Mouse (Mus musculus) hindbrain, embryonic 10.5 days (tissue): ENCODE data around the gene Zim1. TPM values are rescaled to one million over a fixed set of nuclear protein-coding genes. Genes with fewer than 3 reads are reported as not detected.
A peak's percentile ranks its signal among the peaks of the same experiment; 100 is the strongest.

ENCODE experiments used
- DNase-seq: peaks from one replicate; pipeline ENCODE4 v3.0.0-alpha.2; 2017; ENCODE audit warnings: low spot score
- H3K27ac ChIP-seq: fragments of 300-500 bp; sonication (generic); 2 replicates; pipeline ENCODE4 v1.5.1; 2016; ENCODE audit warnings: mild to moderate bottlenecking, moderate library complexity
- H3K27me3 ChIP-seq: fragments of 300-500 bp; sonication (generic); 2 replicates; pipeline ENCODE4 v1.6.1; 2016; ENCODE audit warnings: mild to moderate bottlenecking; ENCODE audit not compliant: poor library complexity, insufficient read depth, severe bottlenecking
- H3K36me3 ChIP-seq: fragments of 300-500 bp; sonication (generic); 2 replicates; pipeline ENCODE4 v1.6.1; 2016; ENCODE audit warnings: mild to moderate bottlenecking, moderate library complexity
- H3K4me1 ChIP-seq: fragments of 300-500 bp; sonication (generic); replicated peaks from 2 replicates; pipeline ENCODE4 v1.6.1; 2016; ENCODE audit warnings: mild to moderate bottlenecking
- H3K4me3 ChIP-seq: fragments of 300-500 bp; sonication (generic); 2 replicates; pipeline ENCODE4 v1.5.1; 2016; ENCODE audit warnings: mild to moderate bottlenecking, moderate library complexity
- H3K9me3 ChIP-seq: fragments of 300-500 bp; sonication (generic); 2 replicates; pipeline ENCODE4 v1.6.1; 2016; ENCODE audit warnings: mild to moderate bottlenecking, moderate library complexity
- WGBS: fragments of 180-500 bp; shearing (Covaris S2); methylation state at CpG from one replicate; pipeline ENCODE4 v1.1.7; 2016; 5-methylcytosine and 5-hydroxymethylcytosine counted together
- polyA plus RNA-seq: library from polyadenylated mRNA; unstranded; fragments of >200 nt; fragmentation: Nextera tagmentation; extraction: Ambion mirVana; gene quantifications from 2 replicates; pipeline ENCODE4 v1.2.1, GENCODE M21; 2016

The Zim1 gene
- polyA plus RNA-seq, result 1.00 and 1.0 TPM in 2 replicates

DNA sequence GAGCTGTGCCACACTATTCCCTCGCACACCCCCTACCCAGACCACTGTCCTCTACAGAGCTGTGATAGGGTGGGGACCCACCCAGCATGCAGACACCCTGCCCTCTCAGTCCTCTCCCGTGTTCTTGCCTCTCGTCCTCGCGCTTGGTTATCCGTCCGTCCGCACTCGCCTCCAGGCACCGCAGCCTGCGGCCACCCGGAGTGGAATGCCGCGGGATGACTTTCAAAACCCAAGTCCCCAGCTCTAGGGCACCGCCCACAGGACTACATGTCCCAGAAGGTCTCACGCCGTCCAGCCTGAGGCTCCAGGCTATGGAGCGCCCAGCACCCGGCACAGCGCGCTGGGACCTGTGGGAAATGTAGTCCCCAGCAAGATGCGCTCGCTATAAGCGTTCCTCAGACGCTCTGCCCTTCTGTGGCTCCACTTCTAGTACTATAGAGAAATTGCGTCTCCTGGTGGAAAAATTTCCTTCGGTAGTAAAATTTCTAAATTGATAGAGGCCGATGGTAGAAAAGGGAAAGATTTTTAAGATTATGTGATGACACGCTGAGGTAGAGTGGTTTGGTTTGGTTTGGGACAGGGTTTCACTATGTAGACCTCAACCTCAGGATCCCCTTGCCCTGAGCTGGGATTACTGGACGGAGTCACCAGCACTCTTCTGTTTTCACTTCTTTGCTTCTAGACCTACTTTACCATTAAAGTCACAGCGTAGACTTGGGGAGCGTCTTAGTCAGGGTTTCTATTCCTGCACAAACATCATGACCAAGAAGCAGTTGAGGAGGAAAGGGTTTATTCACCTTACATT is at the start of gene Zim1:
Gene Zim1 (minus strand): TSS at position 210 of the 805 bp plus-strand sequence.
- peak; percentile 92 for DNase-seq
- 0 out of 2 replicates have a peak, but pooled peaks cover 2% of the 10 kb centered on the region for H3K9me3 ChIP-seq
- H3K4me3 ChIP-seq, result peak within 1 kb of the TSS; percentile 58
- H3K36me3 ChIP-seq, result no peaks in the 10 kb centered on the region
- peaks cover 3% of the 10 kb centered on the region; the same call in 1 of the 2 replicates for H3K4me1 ChIP-seq
- peak within 1 kb of the TSS; percentile 64; the same call in 1 of the 2 replicates for H3K27ac ChIP-seq
- WGBS, result 11% methylated on average over 32 of the region's 32 CpGs
- 0 out of 2 replicates have a peak, but pooled peaks cover 3% of the 10 kb centered on the region for H3K27me3 ChIP-seq

- Histone ChIP-seq H3K27ac (no peak overlapping the region), H3K4me1 (no peaks in the 10 kb centered on the region), H3K36me3 (no peaks in the 10 kb centered on the region), H3K9me3 (no peaks in the 10 kb centered on the region), H3K27me3 (no peaks in the 10 kb centered on the region), H3K4me3 (no peak overlapping the region)
- WGBS, result 80% methylated on average over 10 of the region's 10 CpGs
- no peak for DNase-seq
These were observed 48.1 kb upstream of the Zim1 start for GRCm38 (mm10) chr7:6744281-6744904.

GRCm38 (mm10) chr7:6736060-6736459 is 39.8 kb upstream of the Zim1 start:
- no peaks in the 10 kb centered on the region for H3K9me3 ChIP-seq
- H3K4me1 ChIP-seq, result peaks cover 7% of the 10 kb centered on the region; the same call in 1 of the 2 replicates
- no peaks in the 10 kb centered on the region for H3K27me3 ChIP-seq
- no peaks in the 10 kb centered on the region for H3K36me3 ChIP-seq
- DNase-seq, result no peak
- WGBS, result 80% methylated on average over 1 of the region's 1 CpGs
- no peak overlapping the region for H3K4me3 ChIP-seq
- no peak overlapping the region for H3K27ac ChIP-seq

- peak overlapping the region; percentile 90; the same call in 1 of the 2 replicates for H3K27ac ChIP-seq
- H3K4me3 ChIP-seq, result peak overlapping the region; percentile 62
- DNase-seq, result no peak
- no peaks in the 10 kb centered on the region for H3K36me3 ChIP-seq
- WGBS, result 53% methylated on average over 4 of the region's 4 CpGs
- H3K9me3 ChIP-seq, result peaks cover 41% of the 10 kb centered on the region
- H3K4me1 ChIP-seq, result peaks cover 7% of the 10 kb centered on the region; the same call in 1 of the 2 replicates
- no peaks in the 10 kb centered on the region for H3K27me3 ChIP-seq
These were observed 35.7 kb upstream of the Zim1 start for GRCm38 (mm10) chr7:6731930-6732329.

DNA sequence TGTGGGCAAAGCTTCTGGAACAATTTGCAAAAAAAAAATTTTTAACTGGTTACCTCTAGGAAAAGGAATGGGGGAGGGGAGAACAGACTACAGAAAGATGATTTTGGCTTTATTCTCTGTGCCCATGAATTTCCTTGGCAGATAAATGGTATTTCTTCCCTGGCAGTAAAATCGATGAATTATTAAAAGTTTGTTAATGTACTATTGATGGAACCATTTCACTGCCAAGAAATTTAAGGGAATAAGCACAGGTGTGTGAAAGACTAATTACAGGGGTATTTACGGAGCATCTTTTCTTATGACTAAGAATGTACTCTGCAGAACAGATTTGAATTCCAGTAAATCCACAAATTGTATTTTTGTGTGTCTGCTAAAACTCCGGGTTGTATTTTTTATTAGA is 35.1 kb upstream of the Zim1 start:
- H3K27ac ChIP-seq, result peak overlapping the region; percentile 90; the same call in 1 of the 2 replicates
- H3K9me3 ChIP-seq, result peaks cover 42% of the 10 kb centered on the region
- H3K4me1 ChIP-seq, result peaks cover 7% of the 10 kb centered on the region; the same call in 1 of the 2 replicates
- H3K36me3 ChIP-seq, result no peaks in the 10 kb centered on the region
- 41% methylated on average over 3 of the region's 3 CpGs for WGBS
- no peaks in the 10 kb centered on the region for H3K27me3 ChIP-seq
- peak overlapping the region; percentile 62 for H3K4me3 ChIP-seq
- no peak for DNase-seq

- peak overlapping the region; percentile 90 for H3K27ac ChIP-seq
- H3K36me3 ChIP-seq, result no peaks in the 10 kb centered on the region
- WGBS, result 44% methylated on average over 15 of the region's 15 CpGs
- DNase-seq, result peak; percentile 57
- H3K4me1 ChIP-seq, result peaks cover 7% of the 10 kb centered on the region; the same call in 1 of the 2 replicates
- no peaks in the 10 kb centered on the region for H3K27me3 ChIP-seq
- peaks cover 42% of the 10 kb centered on the region for H3K9me3 ChIP-seq
- H3K4me3 ChIP-seq, result peak overlapping the region; percentile 62
These were observed 34.6 kb upstream of the Zim1 start for GRCm38 (mm10) chr7:6730801-6731200.

GRCm38 (mm10) chr7:6730241-6730640 is 34.0 kb upstream of the Zim1 start, which contains the start of the genes Peg3 and Usp29:
Gene Peg3 (minus strand): TSS chr7:6730431.
Gene Usp29 (plus strand): TSS chr7:6730578.
- H3K36me3 ChIP-seq, result peaks cover 5% of the 10 kb centered on the region
- no peaks in the 10 kb centered on the region for H3K27me3 ChIP-seq
- H3K27ac ChIP-seq, result peak within 1 kb of the TSS; percentile 90
- H3K9me3 ChIP-seq, result peaks cover 42% of the 10 kb centered on the region
- peak; percentile 90 for DNase-seq
- peaks cover 7% of the 10 kb centered on the region; the same call in 1 of the 2 replicates for H3K4me1 ChIP-seq
- 41% methylated on average over 24 of the region's 24 CpGs for WGBS
- H3K4me3 ChIP-seq, result peak within 1 kb of the TSS; percentile 62

GRCm38 (mm10) chr7:6729061-6729817 is 33.0 kb upstream of the Zim1 start:
- Histone ChIP-seq H3K27me3 (no peaks in the 10 kb centered on the region), H3K4me1 (peaks cover 7% of the 10 kb centered on the region; the same call in 1 of the 2 replicates), H3K4me3 (peak overlapping the region; percentile 62), H3K9me3 (peaks cover 42% of the 10 kb centered on the region), H3K36me3 (peaks cover 13% of the 10 kb centered on the region), H3K27ac (peak overlapping the region; percentile 90)
- DNase-seq, result peak; percentile 94
- WGBS, result 47% methylated on average over 37 of the region's 37 CpGs

- WGBS, result 45% methylated on average over 19 of the region's 19 CpGs
- Histone ChIP-seq H3K4me1 (peaks cover 7% of the 10 kb centered on the region; the same call in 1 of the 2 replicates), H3K27ac (peak overlapping the region; percentile 90), H3K4me3 (peak overlapping the region; percentile 62), H3K36me3 (peaks cover 21% of the 10 kb centered on the region), H3K27me3 (no peaks in the 10 kb centered on the region), H3K9me3 (peaks cover 42% of the 10 kb centered on the region)
- peak; percentile 91 for DNase-seq
These were observed 32.1 kb upstream of the Zim1 start for GRCm38 (mm10) chr7:6728263-6728931.

- Histone ChIP-seq H3K27ac (peak overlapping the region; percentile 90), H3K4me1 (peaks cover 7% of the 10 kb centered on the region; the same call in 1 of the 2 replicates)
- 55% methylated on average over 19 of the region's 19 CpGs for WGBS
These were observed 31.3 kb upstream of the Zim1 start for GRCm38 (mm10) chr7:6727351-6728121.

GRCm38 (mm10) chr7:6709396-6709795 is 13.1 kb upstream of the Zim1 start:
- WGBS, result 92% methylated on average over 15 of the region's 15 CpGs
- Histone ChIP-seq H3K4me3 (no peak overlapping the region), H3K36me3 (peaks cover 89% of the 10 kb centered on the region), H3K27ac (no peak overlapping the region), H3K4me1 (no peaks in the 10 kb centered on the region), H3K27me3 (no peaks in the 10 kb centered on the region), H3K9me3 (peaks cover 12% of the 10 kb centered on the region; the same call in 1 of the 2 replicates)
- no peak for DNase-seq

More at GRCm38 (mm10) chr7:6727351-6728121, 31.3 kb upstream of the Zim1 start:
- no peaks in the 10 kb centered on the region for H3K27me3 ChIP-seq
- peak; percentile 82 for DNase-seq
- H3K4me3 ChIP-seq, result peak overlapping the region; percentile 62
- peaks cover 28% of the 10 kb centered on the region for H3K36me3 ChIP-seq
- peaks cover 42% of the 10 kb centered on the region for H3K9me3 ChIP-seq
